Mouse (Mus musculus): Measurements from ENCODE around the gene Plcl1.

DNA sequence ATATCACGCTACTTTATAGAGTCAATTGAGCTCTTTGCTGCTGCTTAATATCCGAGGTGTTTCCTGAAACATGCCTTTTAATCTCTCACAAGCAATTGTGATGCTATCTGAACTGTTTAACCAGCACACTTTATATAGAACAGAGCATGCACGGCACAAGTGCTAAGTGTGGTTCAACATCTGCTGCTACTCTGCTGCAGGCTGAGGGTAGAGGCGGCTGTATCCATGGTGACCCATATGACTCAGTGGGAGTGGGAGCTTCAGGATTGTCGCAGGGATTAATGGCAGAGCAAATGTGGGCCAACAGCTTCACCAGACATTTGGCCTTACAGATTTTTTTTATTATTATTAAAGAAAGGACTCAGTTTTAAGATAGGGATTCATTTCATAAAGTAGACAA, 5.8 kb upstream of the Plcl1 start:
- TF ChIP-seq MAX (IDR thresholded peaks at IDR 0.05) (no peak), CTCF (IDR thresholded peaks at IDR 0.05; ENCODE audit: control insufficient read depth, insufficient read depth, insufficient read length) (no peak), FOSL1 (IDR thresholded peaks at IDR 0.05; ENCODE audit: insufficient read depth, low read length, poor library complexity, severe bottlenecking) (no peak), USF1 (IDR thresholded peaks at IDR 0.05; ENCODE audit: low read depth) (no peak), MYOD1 (IDR thresholded peaks at IDR 0.05; ENCODE audit: control insufficient read depth, insufficient read length, low read depth) (no peak)
